Mouse (Mus musculus) midbrain, embryonic 14.5 days (tissue): ENCODE measurements around the gene Ttyh1. TPM values are rescaled to one million over a fixed set of nuclear protein-coding genes. Genes with fewer than 3 reads are reported as not detected.
"Not testable (repeated sequence)": the region's sequence is repeated elsewhere in the genome, so short reads cannot be mapped to it uniquely, and the experiment has no call there.

ENCODE experiments used
- ATAC-seq: fragments of 200-750 bp; cut with Nextera tagmentation; 2 replicates; pipeline ENCODE4 v1.8.0; 2017; ENCODE audit warnings: moderate number of reproducible peaks, moderate library complexity; ENCODE audit not compliant: low FRiP score, low TSS enrichment
- DNase-seq: peaks from one replicate; pipeline ENCODE4 v3.0.0-alpha.2; 2015
- H3K27ac ChIP-seq: fragments of 300-500 bp; sonication (generic); replicated peaks from 2 replicates; pipeline ENCODE4 v1.5.1; 2014; ENCODE audit warnings: mild to moderate bottlenecking, low read depth, low read length, moderate library complexity
- H3K27me3 ChIP-seq: fragments of 300-500 bp; sonication (generic); 2 replicates; pipeline ENCODE4 v1.6.1; 2014; ENCODE audit warnings: low read length, control low read depth, mixed read lengths; ENCODE audit not compliant: control insufficient read depth, insufficient read depth
- H3K36me3 ChIP-seq: fragments of 300-500 bp; sonication (generic); 2 replicates; pipeline ENCODE4 v1.6.1; 2014; ENCODE audit warnings: low read length, control low read depth; ENCODE audit not compliant: control insufficient read depth, insufficient read depth
- H3K4me1 ChIP-seq: fragments of 300-500 bp; sonication (generic); 2 replicates; pipeline ENCODE4 v1.6.1; 2014; ENCODE audit warnings: mild to moderate bottlenecking, antibody characterized with exemption, low read length, control low read depth; ENCODE audit not compliant: control insufficient read depth, insufficient read depth
- H3K4me2 ChIP-seq: fragments of 300-500 bp; sonication (generic); 2 replicates; pipeline ENCODE4 v1.6.1; 2014; ENCODE audit warnings: mild to moderate bottlenecking, low read length, moderate library complexity
- H3K4me3 ChIP-seq: fragments of 300-500 bp; sonication (generic); replicated peaks from 2 replicates; pipeline ENCODE4 v1.5.1; 2014; ENCODE audit warnings: low read depth, low read length
- H3K9ac ChIP-seq: fragments of 300-500 bp; sonication (generic); replicated peaks from 2 replicates; pipeline ENCODE4 v1.6.1; 2014; ENCODE audit warnings: mild to moderate bottlenecking, low read length, moderate library complexity
- H3K9me3 ChIP-seq: fragments of 300-500 bp; sonication (generic); 2 replicates; pipeline ENCODE4 v1.6.1; 2016; ENCODE audit warnings: low read length, control low read depth, mixed read lengths; ENCODE audit not compliant: control insufficient read depth
- WGBS: fragments of 180-500 bp; shearing (Covaris S2); extraction: QIAGEN DNeasy Blood & Tissue Kit; methylation state at CpG from one replicate; pipeline ENCODE4 v1.1.7; 2014; 5-methylcytosine and 5-hydroxymethylcytosine counted together
- polyA plus RNA-seq: library from polyadenylated mRNA; unstranded; fragments of >200 nt; fragmentation: Nextera tagmentation; extraction: Ambion mirVana; gene quantifications from 2 replicates; pipeline ENCODE4 v1.2.1, GENCODE M21; 2014

Ttyh1 gene
- polyA plus RNA-seq, 1 experiment from 2014 or later, result 112 TPM

DNA sequence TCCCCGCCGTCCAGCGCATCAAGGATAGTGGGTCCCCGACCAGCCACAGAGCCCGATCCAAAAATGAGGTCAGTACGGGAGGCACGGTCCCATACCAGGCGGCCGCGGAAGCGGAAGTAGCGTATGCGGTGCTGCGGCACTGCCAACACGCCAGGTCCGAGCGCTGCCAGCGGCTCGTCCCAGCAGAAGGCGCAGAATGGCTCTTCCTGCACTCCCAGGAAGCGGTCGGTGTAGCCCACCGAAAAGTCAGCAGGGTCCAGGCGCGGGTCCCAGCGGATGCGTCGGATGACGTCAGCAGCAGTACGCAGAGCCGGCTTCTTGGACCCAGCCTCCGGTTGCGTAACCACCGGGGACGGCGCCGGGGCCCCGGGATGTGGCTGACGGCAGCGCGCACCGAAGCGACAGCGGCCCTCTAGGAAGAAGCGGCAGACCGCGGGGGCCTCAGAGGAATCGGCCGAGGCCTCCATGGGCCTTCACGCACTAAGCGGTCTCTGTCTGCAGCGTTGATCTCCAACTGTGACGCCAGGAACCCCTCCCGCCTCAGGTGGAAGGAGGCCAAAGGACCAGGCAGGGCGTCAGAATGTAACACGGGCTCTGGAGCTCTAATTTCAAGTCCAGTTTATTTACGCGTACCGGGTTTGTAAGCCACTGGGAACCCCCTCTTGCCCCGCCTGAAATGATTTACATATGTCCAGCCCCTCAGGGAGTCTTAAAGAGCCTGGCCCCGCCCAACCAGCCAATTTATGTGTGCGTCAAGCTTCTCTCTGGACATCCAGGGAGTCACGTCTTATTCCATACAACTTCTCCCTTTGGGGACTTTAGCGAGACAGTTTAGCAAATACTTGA is 30.2 kb downstream of the Ttyh1 start:
- under 1% methylated on average over 64 of the region's 64 CpGs for WGBS
- Histone ChIP-seq H3K4me3 (peak overlapping the region; percentile 72), H3K27ac (peak overlapping the region; percentile 89), H3K27me3 (peaks cover 17% of the 10 kb centered on the region), H3K9me3 (no peaks in the 10 kb centered on the region), H3K9ac (peak overlapping the region; percentile 84), H3K36me3 (peaks cover 38% of the 10 kb centered on the region), H3K4me1 (peaks cover 22% of the 10 kb centered on the region), H3K4me2 (peak overlapping the region; percentile 92)
- DNase-seq (peak; percentile 81), ATAC-seq (peak; percentile 74)

DNA sequence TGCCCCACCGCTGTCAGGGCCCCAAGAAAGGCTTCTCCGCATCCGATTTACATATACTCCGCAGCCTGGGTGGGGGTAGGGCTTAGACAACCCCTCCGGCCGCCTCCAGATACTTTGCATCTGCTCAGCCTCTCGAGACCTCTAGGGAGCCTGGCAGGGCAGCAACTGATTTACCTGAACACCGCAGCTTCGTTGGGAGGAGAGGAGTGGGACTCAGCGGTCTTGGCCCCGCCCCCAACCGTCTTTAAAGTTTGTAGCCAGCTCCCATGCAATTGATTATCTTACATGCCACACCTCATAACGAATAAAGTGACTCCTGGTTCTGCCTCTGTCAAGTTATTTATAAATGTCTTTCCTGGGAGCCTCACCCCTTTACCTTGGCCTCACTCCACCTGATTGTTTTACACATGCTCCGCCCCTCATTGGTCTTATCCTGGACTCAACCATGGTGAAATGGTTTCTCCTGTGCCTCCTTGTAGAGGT is 30.9 kb downstream of the Ttyh1 start, which contains the start of gene Leng9:
Gene Leng9, minus strand, starts transcription at position 316 of the 483 bp plus-strand sequence.
- H3K9me3 ChIP-seq, result no peaks in the 10 kb centered on the region
- DNase-seq, result no peak
- H3K36me3 ChIP-seq, result peaks cover 32% of the 10 kb centered on the region
- H3K27me3 ChIP-seq, result peaks cover 17% of the 10 kb centered on the region
- peak within 1 kb of the TSS; percentile 72 for H3K4me3 ChIP-seq
- peak within 1 kb of the TSS; percentile 84 for H3K9ac ChIP-seq
- peaks cover 22% of the 10 kb centered on the region for H3K4me1 ChIP-seq
- ATAC-seq, result peak; percentile 48
- peak within 1 kb of the TSS; percentile 92 for H3K4me2 ChIP-seq
- 2% methylated on average over 14 of the region's 14 CpGs for WGBS
- peak within 1 kb of the TSS; percentile 89 for H3K27ac ChIP-seq

DNA sequence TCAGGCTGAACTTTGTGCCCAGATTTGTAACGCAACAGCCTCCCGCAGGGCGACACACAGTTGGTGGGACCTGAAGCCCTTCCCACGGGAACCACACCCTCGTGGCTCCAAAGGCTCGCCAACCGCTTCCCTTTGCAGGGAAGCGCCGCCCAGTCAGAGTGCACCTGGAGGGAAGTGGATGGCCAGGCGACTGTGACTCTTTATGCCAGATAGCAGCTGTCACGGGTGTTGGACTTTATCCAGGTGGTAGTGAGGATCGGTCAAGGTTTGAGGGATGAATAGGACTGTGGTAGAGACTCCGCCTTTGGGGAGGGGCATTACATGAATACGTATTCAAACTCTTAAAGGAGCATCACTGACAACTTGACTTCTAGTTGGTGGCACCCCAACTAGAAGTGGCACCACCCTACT is 31.6 kb downstream of the Ttyh1 start:
- no peak overlapping the region for H3K27ac ChIP-seq
- H3K4me2 ChIP-seq, result peak overlapping the region; percentile 92
- ATAC-seq, result no peak
- H3K4me3 ChIP-seq, result peak overlapping the region; percentile 28
- peaks cover 25% of the 10 kb centered on the region for H3K36me3 ChIP-seq
- peak; percentile 52 for DNase-seq
- no peaks in the 10 kb centered on the region for H3K9me3 ChIP-seq
- H3K9ac ChIP-seq, result peak overlapping the region; percentile 26; the same call in 1 of the 2 replicates
- peaks cover 22% of the 10 kb centered on the region for H3K4me1 ChIP-seq
- 5% methylated on average over 14 of the region's 14 CpGs for WGBS
- H3K27me3 ChIP-seq, result peaks cover 17% of the 10 kb centered on the region

DNA sequence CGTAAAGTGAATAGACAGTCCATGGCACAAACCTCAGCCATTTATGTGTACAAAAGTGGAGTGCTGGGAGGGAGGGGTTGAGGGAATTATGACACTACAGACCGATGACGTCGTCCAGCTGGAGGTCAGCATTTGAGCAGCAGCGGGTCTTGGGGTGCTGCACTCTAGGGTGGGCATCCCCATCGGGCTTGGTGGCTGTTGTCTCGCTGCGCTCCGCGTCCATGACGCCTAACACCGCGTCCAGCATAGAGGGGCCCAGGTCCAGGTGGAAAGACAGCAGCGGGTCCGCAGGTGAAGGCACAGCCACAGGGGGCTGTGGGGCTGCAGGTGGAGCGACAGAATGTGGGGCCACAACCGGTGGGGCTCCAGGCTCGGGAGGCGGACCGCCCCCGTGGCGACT is 32.0 kb downstream of the Ttyh1 start:
- Histone ChIP-seq H3K9ac (peak overlapping the region; percentile 26; the same call in 1 of the 2 replicates), H3K4me2 (peak overlapping the region; percentile 92), H3K9me3 (no peaks in the 10 kb centered on the region), H3K4me1 (peaks cover 22% of the 10 kb centered on the region), H3K4me3 (peak overlapping the region; percentile 28), H3K27me3 (peaks cover 17% of the 10 kb centered on the region), H3K27ac (no peak overlapping the region), H3K36me3 (peaks cover 20% of the 10 kb centered on the region)
- ATAC-seq (no peak), DNase-seq (no peak)
- 9% methylated on average over 22 of the region's 22 CpGs for WGBS

DNA sequence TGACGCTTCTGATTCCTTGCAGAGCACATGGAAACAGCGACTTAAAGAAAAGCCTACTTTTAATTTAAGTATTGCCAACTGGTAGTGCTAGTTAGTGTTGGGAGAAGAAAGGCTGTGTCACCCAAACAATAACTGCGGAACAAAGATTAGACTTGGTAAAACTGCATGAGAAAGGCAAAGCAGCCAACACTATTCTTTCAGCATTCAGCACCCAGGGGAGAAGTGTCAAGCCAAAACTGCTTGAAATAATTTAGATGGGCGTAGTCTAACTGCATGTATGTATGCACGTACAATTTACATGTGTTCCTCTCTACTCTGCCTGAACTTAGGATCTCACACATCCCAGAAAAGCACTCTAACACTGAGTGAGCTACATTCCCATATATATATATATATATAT is 35.1 kb downstream of the Ttyh1 start:
- H3K27me3 ChIP-seq, result peaks cover 17% of the 10 kb centered on the region
- no peaks in the 10 kb centered on the region for H3K36me3 ChIP-seq
- H3K4me1 ChIP-seq, result peaks cover 16% of the 10 kb centered on the region; the same call in 1 of the 2 replicates
- H3K9ac ChIP-seq, result no peak overlapping the region
- H3K4me2 ChIP-seq, result no peak overlapping the region
- H3K27ac ChIP-seq, result no peak overlapping the region
- ATAC-seq, result no peak
- H3K4me3 ChIP-seq, result no peak overlapping the region
- no peaks in the 10 kb centered on the region for H3K9me3 ChIP-seq
- WGBS, result 71% methylated on average over 5 of the region's 5 CpGs
- no peak for DNase-seq

DNA sequence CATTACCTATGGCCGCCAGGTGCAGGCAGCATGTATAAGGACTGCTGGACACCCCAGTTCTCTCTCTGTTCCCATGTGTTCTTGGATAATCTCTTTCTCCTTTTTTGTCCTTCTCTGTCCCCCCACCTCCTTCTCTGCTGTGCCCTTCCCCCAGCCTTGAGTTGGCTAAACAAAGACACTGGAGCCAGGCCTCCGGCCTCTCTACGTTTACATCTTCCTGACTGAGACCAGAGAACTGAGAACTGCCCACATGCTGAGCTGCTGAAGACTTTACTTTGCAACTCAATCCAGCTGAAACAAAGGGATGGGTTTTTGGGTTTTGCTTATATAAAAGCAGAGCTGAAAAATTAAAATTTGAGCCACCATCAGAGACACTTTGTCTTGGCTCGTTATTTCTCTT is 35.8 kb downstream of the Ttyh1 start:
- no peak overlapping the region for H3K27ac ChIP-seq
- no peak for DNase-seq
- WGBS, result 30% methylated on average over 4 of the region's 4 CpGs

DNA sequence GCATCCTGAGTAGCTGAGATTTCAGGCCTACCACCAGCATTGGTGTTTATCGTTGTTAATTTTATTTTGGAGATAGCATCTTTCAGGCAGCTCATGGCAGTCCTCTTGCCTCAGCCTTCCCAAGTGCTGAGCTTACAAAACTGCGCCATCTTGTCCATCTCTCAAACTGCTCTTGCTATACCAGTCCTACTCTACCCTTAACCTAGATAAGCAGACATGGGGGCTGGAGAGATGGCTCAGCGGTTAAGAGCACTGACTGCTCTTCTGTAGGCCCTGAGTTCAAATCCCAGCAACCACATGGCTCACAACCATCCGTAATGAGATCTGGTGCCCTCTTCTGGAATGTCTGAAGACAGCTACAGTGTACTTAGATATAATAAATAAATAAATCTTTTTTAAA is 42.4 kb downstream of the Ttyh1 start:
- not testable (repeated sequence) for H3K4me3 ChIP-seq, DNase-seq, H3K27ac ChIP-seq, H3K4me2 ChIP-seq, H3K9me3 ChIP-seq, ATAC-seq, H3K36me3 ChIP-seq, H3K9ac ChIP-seq, H3K27me3 ChIP-seq
- WGBS, result 97% methylated on average over 4 of the region's 4 CpGs
- H3K4me1 ChIP-seq, result peaks cover 17% of the 10 kb centered on the region; the same call in 1 of the 2 replicates

More for the DNA sequence above, 35.8 kb downstream of the Ttyh1 start:
- Histone ChIP-seq H3K4me3 (no peak overlapping the region), H3K4me1 (peaks cover 14% of the 10 kb centered on the region; the same call in 1 of the 2 replicates), H3K27me3 (peaks cover 17% of the 10 kb centered on the region), H3K9ac (no peak overlapping the region), H3K4me2 (no peak overlapping the region), H3K36me3 (no peaks in the 10 kb centered on the region), H3K9me3 (no peaks in the 10 kb centered on the region)
- no peak for ATAC-seq

DNA sequence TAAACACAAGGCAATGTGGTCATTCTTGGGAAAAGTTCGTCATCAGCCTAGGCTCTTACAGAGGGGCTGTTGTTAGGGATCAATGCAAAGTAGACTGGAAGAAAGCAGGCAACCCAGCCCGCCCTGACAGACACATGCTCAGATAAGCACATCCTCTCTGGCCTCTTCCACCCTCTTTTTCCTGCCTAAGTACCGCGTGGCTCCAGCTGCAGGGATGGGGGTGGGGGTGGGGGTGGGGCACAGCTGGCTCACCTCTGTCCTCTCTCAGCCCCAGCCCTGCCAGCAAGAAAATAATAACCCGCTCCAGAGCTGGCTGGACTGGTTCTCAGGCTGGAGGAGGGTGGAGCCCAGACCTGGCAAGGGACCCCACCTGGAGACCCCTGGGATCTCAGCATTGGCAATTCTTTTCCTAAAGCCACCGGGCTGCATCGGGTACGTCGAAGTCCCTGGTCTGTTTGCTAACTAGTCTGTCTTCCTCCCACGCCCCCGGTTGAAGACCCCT is 44.4 kb downstream of the Ttyh1 start:
- no peak for DNase-seq
- peak overlapping the region; percentile 47 for H3K4me2 ChIP-seq

More for the DNA sequence above, 44.4 kb downstream of the Ttyh1 start:
- WGBS, result 3% methylated on average over 11 of the region's 11 CpGs
- no peaks in the 10 kb centered on the region for H3K9me3 ChIP-seq
- no peak overlapping the region for H3K9ac ChIP-seq
- peak overlapping the region; percentile 19; the same call in 1 of the 2 replicates for H3K4me3 ChIP-seq
- H3K27ac ChIP-seq, result no peak overlapping the region
- H3K27me3 ChIP-seq, result no peaks in the 10 kb centered on the region
- H3K4me1 ChIP-seq, result peaks cover 17% of the 10 kb centered on the region; the same call in 1 of the 2 replicates
- no peaks in the 10 kb centered on the region for H3K36me3 ChIP-seq
- ATAC-seq, result no peak
